Mouse (Mus musculus) heart, embryonic 11.5 days (tissue): ENCODE measurements around the gene Aip. TPM values are rescaled to one million over a fixed set of nuclear protein-coding genes. Genes with fewer than 3 reads are reported as not detected.

Source experiments
- ATAC-seq: fragments of 200-750 bp; cut with Nextera tagmentation; replicated peaks from 2 replicates; pipeline ENCODE4 v1.8.0; 2017; ENCODE audit warnings: moderate library complexity; ENCODE audit not compliant: insufficient number of reproducible peaks, low FRiP score, low TSS enrichment
- H3K27ac ChIP-seq: fragments of 300-500 bp; sonication (generic); 2 replicates; pipeline ENCODE4 v1.5.1; 2014; ENCODE audit warnings: mild to moderate bottlenecking, low read depth, low read length
- H3K27me3 ChIP-seq: fragments of 300-500 bp; sonication (generic); 2 replicates; pipeline ENCODE4 v1.6.1; 2014; ENCODE audit warnings: mild to moderate bottlenecking, low read length, mixed read lengths; ENCODE audit not compliant: control insufficient read depth, insufficient read depth
- H3K36me3 ChIP-seq: fragments of 300-500 bp; sonication (generic); 2 replicates; pipeline ENCODE4 v1.6.1; 2014; ENCODE audit warnings: mild to moderate bottlenecking, low read length, moderate library complexity, mixed read lengths; ENCODE audit not compliant: control insufficient read depth, insufficient read depth
- H3K4me1 ChIP-seq: fragments of 300-500 bp; sonication (generic); 2 replicates; pipeline ENCODE4 v1.6.1; 2014; ENCODE audit warnings: low read length; ENCODE audit not compliant: control insufficient read depth, insufficient read depth
- H3K4me2 ChIP-seq: fragments of 300-500 bp; sonication (generic); 2 replicates; pipeline ENCODE4 v1.6.1; 2014; ENCODE audit warnings: mild to moderate bottlenecking, moderate library complexity
- H3K4me3 ChIP-seq: fragments of 300-500 bp; sonication (generic); 2 replicates; pipeline ENCODE4 v1.5.1; 2014; ENCODE audit warnings: low read depth, low read length
- H3K9ac ChIP-seq: fragments of 300-500 bp; sonication (generic); 2 replicates; pipeline ENCODE4 v1.6.1; 2014; ENCODE audit warnings: mild to moderate bottlenecking, low read depth, low read length, moderate library complexity
- H3K9me3 ChIP-seq: fragments of 300-500 bp; sonication (generic); replicated peaks from 2 replicates; pipeline ENCODE4 v1.6.1; 2016; ENCODE audit warnings: low read length; ENCODE audit not compliant: control insufficient read depth
- WGBS: fragments of 180-500 bp; shearing (Covaris S2); extraction: QIAGEN DNeasy Blood & Tissue Kit; methylation state at CpG from one replicate; pipeline ENCODE4 v1.1.7; 2014; ENCODE audit not compliant: insufficient replicate concordance; 5-methylcytosine and 5-hydroxymethylcytosine counted together
- polyA plus RNA-seq: library from polyadenylated mRNA; unstranded; fragments of >200 nt; fragmentation: Nextera tagmentation; extraction: Ambion mirVana; gene quantifications from 2 replicates; pipeline ENCODE4 v1.2.1, GENCODE M21; 2014

Gene Aip
- polyA plus RNA-seq, 1 experiment from 2014 or later, result 91.4 TPM

DNA sequence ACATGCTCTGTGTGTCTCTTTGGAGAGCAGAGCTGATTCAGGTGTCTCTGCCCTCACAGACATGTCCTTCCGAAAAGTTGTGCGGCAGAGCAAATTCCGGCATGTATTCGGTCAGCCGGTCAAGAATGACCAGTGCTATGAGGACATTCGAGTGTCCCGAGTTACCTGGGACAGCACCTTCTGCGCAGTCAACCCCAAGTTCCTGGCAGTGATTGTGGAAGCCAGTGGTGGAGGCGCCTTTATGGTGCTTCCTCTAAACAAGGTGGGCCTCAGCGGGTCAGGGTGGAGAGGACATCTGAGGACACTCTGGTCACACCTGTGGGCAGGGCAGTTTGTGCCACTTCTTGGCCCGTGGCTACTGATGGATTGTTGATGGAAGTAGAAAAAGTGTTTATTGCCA is 23.6 kb upstream of the Aip start:
- Histone ChIP-seq H3K4me2 (peak overlapping the region; percentile 91), H3K27me3 (no peaks in the 10 kb centered on the region), H3K36me3 (peaks cover 15% of the 10 kb centered on the region; the same call in 1 of the 2 replicates), H3K4me3 (peak overlapping the region; percentile 97), H3K4me1 (peaks cover 7% of the 10 kb centered on the region), H3K27ac (no peak overlapping the region), H3K9me3 (no peaks in the 10 kb centered on the region; the same call in 1 of the 2 replicates), H3K9ac (peak overlapping the region; percentile 94)
- no peak for ATAC-seq
- WGBS, result 82% methylated on average over 11 of the region's 11 CpGs

DNA sequence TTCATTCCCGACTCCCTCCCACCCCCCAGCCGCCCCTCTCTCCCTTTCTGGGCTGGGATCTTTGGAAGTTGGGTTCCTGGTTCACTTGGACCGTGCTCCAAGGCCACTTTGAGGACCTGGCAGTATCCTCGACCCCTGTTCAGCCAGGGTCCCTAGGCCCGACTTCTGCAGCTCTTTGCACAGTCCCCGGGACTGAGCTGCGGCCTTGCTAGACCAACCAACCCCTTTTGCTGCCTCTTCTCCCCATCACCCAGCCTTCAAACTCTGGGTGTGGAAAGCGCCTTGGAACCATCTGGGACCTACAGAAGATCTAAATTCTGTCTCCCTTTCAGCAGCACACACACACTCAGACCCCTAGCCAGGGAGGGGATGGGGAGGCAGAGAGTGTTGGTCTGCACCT is 23.2 kb upstream of the Aip start:
- 3% methylated on average over 8 of the region's 8 CpGs for WGBS
- peaks cover 15% of the 10 kb centered on the region; the same call in 1 of the 2 replicates for H3K36me3 ChIP-seq
- peak overlapping the region; percentile 91 for H3K4me2 ChIP-seq
- peak overlapping the region; percentile 97 for H3K4me3 ChIP-seq
- no peaks in the 10 kb centered on the region for H3K27me3 ChIP-seq
- peak overlapping the region; percentile 70 for H3K27ac ChIP-seq
- no peaks in the 10 kb centered on the region; the same call in 1 of the 2 replicates for H3K9me3 ChIP-seq
- no peak for ATAC-seq
- peak overlapping the region; percentile 94 for H3K9ac ChIP-seq
- H3K4me1 ChIP-seq, result peaks cover 7% of the 10 kb centered on the region

DNA sequence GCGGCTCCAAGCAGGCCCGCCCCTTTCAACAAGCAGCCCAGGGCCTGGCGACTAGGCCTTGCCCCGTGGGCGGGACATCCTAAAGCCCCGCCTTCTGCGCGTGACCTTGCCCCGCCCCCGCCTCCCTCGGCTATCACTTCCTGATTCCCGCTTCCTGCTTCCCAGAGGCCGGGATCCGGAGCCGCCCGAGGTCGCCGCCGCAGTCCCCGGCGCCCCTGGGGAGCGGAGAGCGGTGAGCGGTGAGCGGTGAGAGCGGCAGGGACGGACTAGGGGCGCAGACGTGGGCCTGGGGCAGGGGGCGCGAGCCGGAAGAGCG is 22.8 kb upstream of the Aip start, which contains the start of gene Coro1b:
Gene Coro1b, plus strand, starts transcription at position 129 of the 316 bp plus-strand sequence.
- H3K4me2 ChIP-seq, result peak within 1 kb of the TSS; percentile 91

GRCm38 (mm10) chr19:4147782-4148490 is 22.3 kb upstream of the Aip start:
- H3K27me3 ChIP-seq, result no peaks in the 10 kb centered on the region
- H3K9me3 ChIP-seq, result no peaks in the 10 kb centered on the region; the same call in 1 of the 2 replicates
- no peak overlapping the region for H3K27ac ChIP-seq
- no peak for ATAC-seq
- peaks cover 7% of the 10 kb centered on the region for H3K4me1 ChIP-seq
- H3K4me2 ChIP-seq, result peak overlapping the region; percentile 91
- 36% methylated on average over 9 of the region's 9 CpGs for whole genome bisulfite sequencing
- peak overlapping the region; percentile 97 for H3K4me3 ChIP-seq
- peaks cover 12% of the 10 kb centered on the region; the same call in 1 of the 2 replicates for H3K36me3 ChIP-seq
- H3K9ac ChIP-seq, result peak overlapping the region; percentile 94

More for the DNA sequence above, 22.8 kb upstream of the Aip start, which contains the start of gene Coro1b:
- H3K27me3 ChIP-seq, result no peaks in the 10 kb centered on the region
- H3K36me3 ChIP-seq, result peaks cover 14% of the 10 kb centered on the region; the same call in 1 of the 2 replicates
- H3K27ac ChIP-seq, result peak within 1 kb of the TSS; percentile 70
- peak within 1 kb of the TSS; percentile 97 for H3K4me3 ChIP-seq
- peak within 1 kb of the TSS; percentile 94 for H3K9ac ChIP-seq
- 0% methylated on average over 33 of the region's 33 CpGs for WGBS
- H3K9me3 ChIP-seq, result no peaks in the 10 kb centered on the region; the same call in 1 of the 2 replicates
- H3K4me1 ChIP-seq, result peaks cover 7% of the 10 kb centered on the region
- peak; percentile 90 for ATAC-seq

- Histone ChIP-seq H3K4me1 (peaks cover 7% of the 10 kb centered on the region), H3K27ac (no peak overlapping the region), H3K27me3 (no peaks in the 10 kb centered on the region), H3K36me3 (0 out of 2 replicates have a peak, but pooled peaks cover 8% of the 10 kb centered on the region), H3K4me3 (no peak overlapping the region), H3K4me2 (no peak overlapping the region), H3K9me3 (no peaks in the 10 kb centered on the region; the same call in 1 of the 2 replicates), H3K9ac (no peak overlapping the region)
- ATAC-seq, result no peak
- WGBS, result 51% methylated on average over 3 of the region's 3 CpGs
These were observed 21.4 kb upstream of the Aip start for GRCm38 (mm10) chr19:4147022-4147405.

DNA sequence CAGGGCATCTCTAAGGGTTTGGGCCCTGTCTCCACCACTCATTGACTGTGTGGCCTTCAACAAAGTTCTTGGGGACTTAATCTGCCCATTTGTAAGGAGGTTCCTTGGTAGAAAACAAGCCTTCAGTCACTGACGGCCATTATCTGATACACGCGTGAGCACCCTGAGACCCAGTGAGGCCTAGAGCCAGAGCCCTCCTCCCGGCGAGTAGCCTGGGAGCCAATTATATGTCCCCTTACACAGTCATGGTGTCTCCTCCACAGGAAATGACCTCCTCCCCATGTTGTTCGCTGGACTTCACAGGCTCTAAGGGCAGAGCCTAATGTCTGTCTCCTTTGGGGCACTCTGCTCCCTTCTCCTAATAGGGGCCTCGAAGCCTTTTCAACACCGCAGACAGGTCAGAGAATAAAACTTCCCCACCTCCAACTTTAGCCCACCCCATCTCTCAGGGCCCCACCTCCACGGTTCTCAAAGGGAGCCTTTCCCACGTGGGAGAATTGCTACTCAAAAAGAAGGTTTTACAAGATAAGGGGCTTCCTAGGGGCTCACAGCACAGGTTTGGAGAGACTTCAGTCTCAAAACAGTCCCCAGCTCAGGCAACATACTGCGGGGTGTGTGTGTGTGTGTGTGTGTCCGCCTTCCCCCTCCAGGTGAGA is 20.8 kb upstream of the Aip start:
- H3K4me3 ChIP-seq, result no peak overlapping the region
- WGBS, result 59% methylated on average over 12 of the region's 12 CpGs
- no peak for ATAC-seq
- no peak overlapping the region for H3K4me2 ChIP-seq
- H3K36me3 ChIP-seq, result 0 out of 2 replicates have a peak, but pooled peaks cover 8% of the 10 kb centered on the region
- H3K9me3 ChIP-seq, result no peaks in the 10 kb centered on the region; the same call in 1 of the 2 replicates
- no peak overlapping the region for H3K27ac ChIP-seq
- H3K4me1 ChIP-seq, result peaks cover 7% of the 10 kb centered on the region
- no peaks in the 10 kb centered on the region for H3K27me3 ChIP-seq
- H3K9ac ChIP-seq, result no peak overlapping the region

- 83% methylated on average over 5 of the region's 5 CpGs for WGBS
- no peak overlapping the region for H3K9ac ChIP-seq
- no peak for ATAC-seq
These were observed 20.3 kb upstream of the Aip start for GRCm38 (mm10) chr19:4145936-4146335.

DNA sequence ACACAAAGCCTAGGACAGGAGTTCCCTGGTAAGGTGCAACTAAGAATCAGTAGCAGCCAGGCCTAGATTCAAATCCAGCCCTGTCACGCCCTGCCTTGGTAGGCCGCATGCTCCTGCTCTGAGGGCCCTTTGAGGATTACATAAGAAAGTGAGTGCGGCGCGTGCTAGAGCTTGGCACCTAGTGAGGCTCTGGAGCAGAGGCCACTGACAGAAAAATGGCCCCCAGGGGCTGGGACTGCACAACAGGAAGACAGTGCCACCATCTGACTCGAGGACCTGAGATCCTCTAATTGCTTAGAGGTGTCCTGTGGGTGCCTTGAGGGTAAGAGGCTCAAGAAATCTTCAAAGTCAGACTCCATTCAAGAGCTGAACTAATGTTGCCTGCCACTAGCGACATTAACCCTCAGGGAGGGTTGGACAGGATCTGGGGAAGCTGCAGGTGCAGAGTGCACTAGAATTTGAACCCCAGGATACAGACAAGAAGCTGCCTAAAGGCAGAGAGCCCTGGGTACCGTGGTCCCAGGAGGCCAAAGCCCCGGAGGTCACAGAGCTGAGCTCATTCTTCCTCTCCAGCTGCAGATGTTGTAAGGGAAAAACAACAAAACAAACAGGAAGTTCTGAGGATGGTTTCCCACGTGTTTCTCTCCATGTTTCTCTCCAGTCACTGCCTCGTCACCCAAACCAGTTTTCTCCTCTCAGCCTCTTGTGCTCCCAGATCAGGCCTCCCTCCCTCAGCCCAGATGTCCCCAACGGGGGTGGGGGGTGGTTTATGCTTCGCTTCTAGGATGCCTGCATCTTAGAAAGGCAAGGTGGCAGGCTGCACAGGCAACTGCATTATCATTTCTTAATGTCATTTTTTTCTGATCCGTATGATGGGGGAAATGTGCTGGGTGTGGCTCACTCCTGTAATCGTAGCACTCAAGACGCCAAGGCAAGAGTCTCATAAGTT is 19.2 kb upstream of the Aip start:
- H3K27me3 ChIP-seq, result no peaks in the 10 kb centered on the region
- no peak overlapping the region for H3K4me3 ChIP-seq
- H3K36me3 ChIP-seq, result no peaks in the 10 kb centered on the region
- WGBS, result 72% methylated on average over 16 of the region's 16 CpGs
- H3K4me1 ChIP-seq, result peaks cover 7% of the 10 kb centered on the region
- H3K4me2 ChIP-seq, result no peak overlapping the region
- H3K9ac ChIP-seq, result no peak overlapping the region
- H3K9me3 ChIP-seq, result no peaks in the 10 kb centered on the region; the same call in 1 of the 2 replicates
- no peak for ATAC-seq
- no peak overlapping the region for H3K27ac ChIP-seq

More at GRCm38 (mm10) chr19:4145936-4146335, 20.3 kb upstream of the Aip start:
- Histone ChIP-seq H3K27me3 (no peaks in the 10 kb centered on the region), H3K4me2 (no peak overlapping the region), H3K4me3 (no peak overlapping the region), H3K36me3 (0 out of 2 replicates have a peak, but pooled peaks cover 4% of the 10 kb centered on the region), H3K9me3 (no peaks in the 10 kb centered on the region; the same call in 1 of the 2 replicates), H3K27ac (no peak overlapping the region), H3K4me1 (peaks cover 7% of the 10 kb centered on the region)
